Mouse (Mus musculus) bone marrow macrophage, adult 2 months (primary cell): ENCODE measurements around the gene Gfy. TPM values are rescaled to one million over a fixed set of nuclear protein-coding genes. Genes with fewer than 3 reads are reported as not detected.
"Not testable (repeated sequence)": the region's sequence is repeated elsewhere in the genome, so short reads cannot be mapped to it uniquely, and the experiment has no call there.

ENCODE experiments used
- H3K27ac ChIP-seq: 2 replicates; pipeline ENCODE4 v1.5.1; 2012; ENCODE audit warnings: low read depth, low read length; ENCODE audit not compliant: insufficient read depth
- H3K4me1 ChIP-seq: 2 replicates; pipeline ENCODE4 v1.6.1; 2012; ENCODE audit warnings: low read length; ENCODE audit not compliant: control insufficient read depth, insufficient read depth
- H3K4me3 ChIP-seq: 2 replicates; pipeline ENCODE4 v1.5.1; 2012; ENCODE audit warnings: mild to moderate bottlenecking, low read length, moderate library complexity; ENCODE audit not compliant: insufficient read depth
- CTCF ChIP-seq: IDR thresholded peaks from 2 replicates; pipeline ENCODE4 v1.5.1; 2012; ENCODE audit warnings: low read depth, mild to moderate bottlenecking, low read length, moderate library complexity
- POLR2A ChIP-seq: IDR thresholded peaks from 2 replicates; pipeline ENCODE4 v1.6.1; 2012; ENCODE audit warnings: mild to moderate bottlenecking, low read depth, low read length, borderline replicate concordance
- polyA plus RNA-seq: library from polyadenylated mRNA; stranded (reverse); fragments of >200 nt; gene quantifications from 2 replicates; pipeline ENCODE4 v1.2.4, GENCODE M21; 2012; ENCODE audit not compliant: missing spikeins, insufficient read depth, insufficient read length

Gene Gfy
- polyA plus RNA-seq, 1 experiment: not detected

DNA sequence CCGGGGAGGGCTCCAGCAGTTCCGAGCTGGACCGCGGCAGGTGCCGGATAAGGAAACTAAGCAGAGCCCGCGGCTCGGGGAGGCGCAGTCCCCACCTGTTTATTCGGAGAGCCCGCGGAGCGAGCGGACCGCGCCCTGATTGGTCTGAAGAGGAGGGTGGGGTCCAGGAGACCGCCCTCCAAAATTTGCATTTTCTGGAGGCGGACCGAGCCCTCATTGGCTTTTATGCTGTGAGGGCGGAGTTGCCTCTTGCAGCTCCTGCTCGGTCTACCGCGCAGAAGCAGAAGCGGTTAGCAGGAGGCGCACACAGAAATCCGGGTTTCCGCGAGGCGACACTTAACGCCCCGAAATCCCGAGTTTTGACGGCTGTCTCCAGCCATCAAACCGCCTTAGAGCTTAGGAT, 2.8 kb upstream of the Gfy start:
- TF ChIP-seq CTCF (no peak), POLR2A (no peak)
- peaks cover 7% of the 10 kb centered on the region for H3K4me1 ChIP-seq
- H3K27ac ChIP-seq: no peak overlapping the region
- H3K4me3 ChIP-seq: peak overlapping the region; percentile 46

DNA sequence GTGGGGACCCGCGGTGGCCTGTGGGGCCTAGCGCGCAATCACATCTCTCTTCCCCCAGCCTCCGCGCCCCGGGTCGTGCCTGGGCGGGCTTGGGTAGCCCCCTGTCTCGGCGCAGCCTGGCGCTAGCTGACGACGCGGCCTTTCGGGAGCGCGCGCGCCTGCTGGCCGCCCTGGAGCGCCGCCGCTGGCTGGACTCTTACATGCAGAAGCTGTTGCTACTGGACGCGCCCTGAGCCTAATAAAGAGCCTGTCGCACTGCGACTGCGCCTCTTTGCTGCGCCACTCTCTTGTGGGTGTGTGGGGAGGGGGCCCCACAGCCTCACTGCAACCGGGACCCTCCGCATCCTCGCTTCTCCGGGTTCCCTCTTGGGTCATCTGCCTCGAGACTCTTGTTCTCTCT, 2.2 kb upstream of the Gfy start:
- H3K4me1 ChIP-seq: peaks cover 7% of the 10 kb centered on the region
- H3K4me3 ChIP-seq: no peak overlapping the region
- TF ChIP-seq CTCF (no peak), POLR2A (no peak)
- H3K27ac ChIP-seq: no peak overlapping the region

- TF ChIP-seq POLR2A (no peak), CTCF (no peak)
- no peak within 1 kb of the TSS for H3K4me3 ChIP-seq
Measured at GRCm38 (mm10) chr7:45180896-45181477, 1.6 kb upstream of the Gfy start, which contains the start of gene Pth2. Gene Pth2, plus strand, starts transcription at chr7:45180995.

GRCm38 (mm10) chr7:45178550-45178949, 819 bp downstream of the Gfy start:
- Histone ChIP-seq H3K27ac (no peak overlapping the region), H3K4me1 (peaks cover 7% of the 10 kb centered on the region), H3K4me3 (no peak overlapping the region)
- TF ChIP-seq CTCF (no peak), POLR2A (no peak)

More at GRCm38 (mm10) chr7:45180896-45181477, 1.6 kb upstream of the Gfy start, which contains the start of gene Pth2:
- H3K4me1 ChIP-seq: peaks cover 7% of the 10 kb centered on the region
- no peak within 1 kb of the TSS for H3K27ac ChIP-seq

DNA sequence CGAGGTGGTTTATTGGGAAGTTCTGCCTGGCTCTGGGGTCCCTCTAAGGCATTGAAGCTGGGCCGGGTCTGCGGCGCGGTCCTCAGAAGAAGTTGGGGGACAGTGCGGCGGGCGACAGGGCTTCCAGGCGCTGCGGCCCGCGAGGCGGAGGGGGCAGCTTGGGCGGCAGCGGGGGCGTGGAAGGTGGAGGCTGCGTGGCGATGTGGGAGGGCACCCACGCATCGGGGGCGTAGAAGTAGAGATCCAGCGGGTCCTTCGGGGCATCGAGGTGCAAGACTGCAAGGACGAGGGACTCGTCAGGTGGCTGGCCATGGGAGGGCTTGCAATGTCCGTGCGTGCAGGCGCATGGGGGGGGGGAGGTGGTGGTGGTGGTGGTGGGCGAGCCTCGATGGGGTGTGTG, 3.0 kb downstream of the Gfy start:
- Histone ChIP-seq H3K4me3 (no peak overlapping the region), H3K27ac (no peak overlapping the region), H3K4me1 (no peaks in the 10 kb centered on the region)
- TF ChIP-seq CTCF (no peak), POLR2A (no peak)

- TF ChIP-seq POLR2A (no peak), CTCF (no peak)
Measured at GRCm38 (mm10) chr7:45175929-45176328, 3.4 kb downstream of the Gfy start.

DNA sequence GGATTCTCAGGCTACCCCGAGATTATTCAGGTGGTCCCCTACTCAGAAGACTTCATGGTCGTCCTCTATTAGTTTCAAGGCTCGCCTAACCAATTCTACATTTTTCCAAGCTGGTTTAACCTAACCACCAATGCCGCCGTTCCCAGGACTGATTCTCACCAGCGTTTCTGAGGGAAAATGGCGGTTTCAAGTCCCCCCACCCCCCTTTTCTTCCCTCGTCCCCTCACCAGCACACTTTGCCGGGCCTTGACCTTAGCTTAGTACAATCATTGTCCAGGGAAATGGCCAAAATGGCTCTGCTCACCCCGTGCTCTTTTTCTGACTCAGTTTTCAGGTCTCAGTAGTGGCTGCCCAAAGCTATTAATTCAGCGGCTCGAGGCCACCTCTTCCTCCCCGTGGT, 4.0 kb downstream of the Gfy start:
- no peak overlapping the region for H3K27ac ChIP-seq
- H3K4me3 ChIP-seq: no peak overlapping the region
- TF ChIP-seq CTCF: no peak
- H3K4me1 ChIP-seq: no peaks in the 10 kb centered on the region

More at GRCm38 (mm10) chr7:45175929-45176328, 3.4 kb downstream of the Gfy start:
- no peak overlapping the region for H3K4me3 ChIP-seq
- no peak overlapping the region for H3K27ac ChIP-seq
- no peaks in the 10 kb centered on the region for H3K4me1 ChIP-seq

DNA sequence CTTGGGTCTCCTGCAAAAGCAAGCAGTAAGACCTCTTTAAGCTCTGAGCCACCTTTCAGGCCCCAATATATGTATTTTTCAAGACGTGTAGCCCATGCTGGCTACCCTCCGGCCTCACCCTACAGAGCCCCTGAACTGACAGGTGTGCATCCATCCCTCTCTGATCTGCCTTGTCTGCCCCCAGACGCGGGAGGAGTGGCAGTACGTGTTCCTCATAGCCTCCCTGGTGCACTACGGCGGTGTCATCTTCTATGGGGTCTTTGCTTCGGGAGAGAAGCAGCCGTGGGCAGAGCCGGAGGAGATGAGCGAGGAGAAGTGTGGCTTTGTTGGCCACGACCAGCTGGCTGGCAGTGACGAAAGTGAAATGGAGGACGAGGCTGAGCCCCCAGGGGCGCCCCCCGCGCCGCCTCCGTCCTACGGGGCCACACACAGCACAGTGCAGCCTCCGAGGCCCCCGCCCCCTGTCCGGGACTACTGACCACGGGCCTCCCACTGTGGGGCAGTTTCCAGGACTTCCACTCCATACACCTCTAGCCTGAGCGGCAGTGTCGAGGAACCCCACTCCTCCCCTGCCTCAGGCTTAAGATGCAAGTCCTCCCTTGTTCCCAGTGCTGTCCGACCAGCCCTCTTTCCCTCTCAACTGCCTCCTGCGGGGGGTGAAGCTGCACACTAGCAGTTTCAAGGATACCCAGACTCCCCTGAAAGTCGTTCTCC, 4.6 kb downstream of the Gfy start:
- Histone ChIP-seq H3K4me3 (no peak overlapping the region), H3K4me1 (no peaks in the 10 kb centered on the region), H3K27ac (no peak overlapping the region)
- TF ChIP-seq CTCF (no peak), POLR2A (no peak)

DNA sequence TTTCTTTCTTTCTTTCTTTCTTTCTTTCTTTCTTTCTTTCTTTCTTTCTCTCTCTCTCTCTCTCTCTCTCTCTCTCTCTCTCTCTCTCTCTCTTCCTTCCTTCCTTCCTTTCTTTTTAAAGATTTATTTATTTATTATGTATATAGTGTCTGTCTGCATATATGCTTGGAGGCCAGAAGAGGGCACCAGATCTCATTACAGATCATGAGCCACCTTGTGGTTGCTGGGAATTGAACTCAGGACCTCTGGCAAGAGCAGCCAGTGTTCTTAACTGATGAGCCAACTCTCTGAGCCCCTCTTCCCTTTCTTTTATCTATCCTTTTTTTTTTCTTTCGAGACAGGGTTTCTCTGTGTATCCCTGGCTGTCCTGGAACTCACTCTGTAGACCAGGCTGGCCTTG, 5.6 kb downstream of the Gfy start:
- not testable (repeated sequence) for H3K4me1 ChIP-seq, H3K27ac ChIP-seq, H3K4me3 ChIP-seq

- H3K4me3 ChIP-seq: no peak overlapping the region
- H3K4me1 ChIP-seq: no peaks in the 10 kb centered on the region
- H3K27ac ChIP-seq: no peak overlapping the region
- TF ChIP-seq POLR2A: no peak
- TF ChIP-seq CTCF: peak; percentile 36; the same call in 1 of the 2 replicates
Measured at GRCm38 (mm10) chr7:45172974-45173373, 6.4 kb downstream of the Gfy start.
